Mouse (Mus musculus) midbrain, embryonic 10.5 days (tissue): ENCODE data around the gene Gstt4. TPM values are rescaled to one million over a fixed set of nuclear protein-coding genes. Genes with fewer than 3 reads are reported as not detected.
"Not testable (repeated sequence)": the region's sequence is repeated elsewhere in the genome, so short reads cannot be mapped to it uniquely, and the experiment has no call there.

Source experiments
- DNase-seq: peaks from one replicate; pipeline ENCODE4 v3.0.0-alpha.2; 2017; ENCODE audit warnings: low spot score
- H3K27ac ChIP-seq: fragments of 300-500 bp; sonication (generic); replicated peaks from 2 replicates; pipeline ENCODE4 v1.5.1; 2016; ENCODE audit warnings: mild to moderate bottlenecking
- H3K27me3 ChIP-seq: fragments of 300-500 bp; sonication (generic); 2 replicates; pipeline ENCODE4 v1.6.1; 2016; ENCODE audit warnings: low read depth, mild to moderate bottlenecking; ENCODE audit not compliant: poor library complexity, severe bottlenecking
- H3K36me3 ChIP-seq: fragments of 300-500 bp; sonication (generic); 2 replicates; pipeline ENCODE4 v1.6.1; 2016; ENCODE audit warnings: mild to moderate bottlenecking, moderate library complexity
- H3K4me1 ChIP-seq: fragments of 300-500 bp; sonication (generic); 2 replicates; pipeline ENCODE4 v1.6.1; 2016
- H3K4me3 ChIP-seq: fragments of 300-500 bp; sonication (generic); 2 replicates; pipeline ENCODE4 v1.5.1; 2016; ENCODE audit warnings: mild to moderate bottlenecking, moderate library complexity
- H3K9me3 ChIP-seq: fragments of 300-500 bp; sonication (generic); replicated peaks from 2 replicates; pipeline ENCODE4 v1.6.1; 2016; ENCODE audit warnings: mild to moderate bottlenecking
- WGBS: fragments of 180-500 bp; shearing (Covaris S2); methylation state at CpG from one replicate; pipeline ENCODE4 v1.1.7; 2016; 5-methylcytosine and 5-hydroxymethylcytosine counted together
- polyA plus RNA-seq: library from polyadenylated mRNA; unstranded; fragments of >200 nt; fragmentation: Nextera tagmentation; extraction: Ambion mirVana; gene quantifications from 2 replicates; pipeline ENCODE4 v1.2.1, GENCODE M21; 2016

Gene Gstt4
- polyA plus RNA-seq, 1 experiment from 2014 or later, result not detected

GRCm38 (mm10) chr10:75777885-75778284, 44.5 kb downstream of the Gstt4 start:
- Histone ChIP-seq H3K36me3 (no peaks in the 10 kb centered on the region), H3K27me3 (peaks cover 62% of the 10 kb centered on the region), H3K9me3 (no peaks in the 10 kb centered on the region), H3K4me1 (peaks cover 22% of the 10 kb centered on the region), H3K4me3 (no peak overlapping the region), H3K27ac (no peak overlapping the region)
- WGBS, result 79% methylated on average over 2 of the region's 2 CpGs
- DNase-seq, result no peak

GRCm38 (mm10) chr10:75776562-75776961, 45.8 kb downstream of the Gstt4 start:
- no peak overlapping the region for H3K4me3 ChIP-seq
- H3K4me1 ChIP-seq, result peaks cover 31% of the 10 kb centered on the region
- H3K9me3 ChIP-seq, result no peaks in the 10 kb centered on the region
- no peak for DNase-seq
- 86% methylated on average over 6 of the region's 6 CpGs for WGBS
- peaks cover 49% of the 10 kb centered on the region for H3K27me3 ChIP-seq
- H3K27ac ChIP-seq, result no peak overlapping the region
- no peaks in the 10 kb centered on the region for H3K36me3 ChIP-seq

- Histone ChIP-seq H3K9me3 (no peaks in the 10 kb centered on the region), H3K36me3 (0 out of 2 replicates have a peak, but pooled peaks cover 2% of the 10 kb centered on the region), H3K4me3 (no peak overlapping the region), H3K27ac (no peak overlapping the region), H3K27me3 (peaks cover 29% of the 10 kb centered on the region), H3K4me1 (peaks cover 14% of the 10 kb centered on the region)
- DNase-seq, result no peak
- 92% methylated on average over 9 of the region's 9 CpGs for WGBS
Observed at GRCm38 (mm10) chr10:75774587-75774986, 47.8 kb downstream of the Gstt4 start.

GRCm38 (mm10) chr10:75774102-75774501, 48.2 kb downstream of the Gstt4 start:
- Histone ChIP-seq H3K27ac (no peak overlapping the region), H3K4me1 (peaks cover 12% of the 10 kb centered on the region), H3K36me3 (0 out of 2 replicates have a peak, but pooled peaks cover 2% of the 10 kb centered on the region), H3K9me3 (no peaks in the 10 kb centered on the region), H3K27me3 (peaks cover 25% of the 10 kb centered on the region), H3K4me3 (no peak overlapping the region)
- WGBS, result 91% methylated on average over 5 of the region's 5 CpGs
- DNase-seq, result no peak

GRCm38 (mm10) chr10:75772795-75773664, 49.3 kb downstream of the Gstt4 start, which contains the start of gene Ddt:
TSS of gene Ddt (minus strand) at chr10:75773414.
- H3K27ac ChIP-seq, result peak within 1 kb of the TSS; percentile 81
- under 1% methylated on average over 47 of the region's 47 CpGs for WGBS

GRCm38 (mm10) chr10:75767756-75768155, 54.6 kb downstream of the Gstt4 start:
- not testable (repeated sequence) for H3K4me3 ChIP-seq, H3K9me3 ChIP-seq, H3K27me3 ChIP-seq, H3K36me3 ChIP-seq, DNase-seq, H3K27ac ChIP-seq
- 31% methylated on average over 5 of the region's 5 CpGs for WGBS
- H3K4me1 ChIP-seq, result peaks cover 24% of the 10 kb centered on the region

More at GRCm38 (mm10) chr10:75772795-75773664, 49.3 kb downstream of the Gstt4 start, which contains the start of gene Ddt:
- Histone ChIP-seq H3K27me3 (peaks cover 15% of the 10 kb centered on the region), H3K9me3 (no peaks in the 10 kb centered on the region), H3K4me1 (peaks cover 12% of the 10 kb centered on the region), H3K4me3 (peak within 1 kb of the TSS; percentile 76), H3K36me3 (0 out of 2 replicates have a peak, but pooled peaks cover 2% of the 10 kb centered on the region)
- peak; percentile 93 for DNase-seq

GRCm38 (mm10) chr10:75766856-75767255, 55.5 kb downstream of the Gstt4 start:
- peaks cover 6% of the 10 kb centered on the region; the same call in 1 of the 2 replicates for H3K36me3 ChIP-seq
- peaks cover 21% of the 10 kb centered on the region for H3K4me1 ChIP-seq
- no peak overlapping the region for H3K4me3 ChIP-seq
- WGBS, result 91% methylated on average over 6 of the region's 6 CpGs
- H3K27ac ChIP-seq, result no peak overlapping the region
- H3K27me3 ChIP-seq, result no peaks in the 10 kb centered on the region
- H3K9me3 ChIP-seq, result no peaks in the 10 kb centered on the region
- DNase-seq, result no peak

Other genes starting within 250 kb of the Gstt4 start
- 0.56 and 1.2 TPM in 2 replicates for gene Ggt5, start 233.2 kb downstream of the Gstt4 start, polyA plus RNA-seq
- gene Susd2, start 178.5 kb downstream of the Gstt4 start, polyA plus RNA-seq, result 1.6 and 1.9 TPM in 2 replicates
- gene Cabin1, start 58.2 kb downstream of the Gstt4 start, polyA plus RNA-seq, result 32.6 and 37.8 TPM in 2 replicates
- gene Ddt, start 49.1 kb downstream of the Gstt4 start, polyA plus RNA-seq, result 87.9 and 103 TPM in 2 replicates
- gene Gm20441, start 41.6 kb downstream of the Gstt4 start, polyA plus RNA-seq, result not detected in 2 replicates
- 0.97 and 1.00 TPM in 2 replicates for gene Gstt3, start 41.1 kb downstream of the Gstt4 start, polyA plus RNA-seq
- gene Gstt1, start 24.0 kb downstream of the Gstt4 start, polyA plus RNA-seq, result 3.0 and 4.7 TPM in 2 replicates
- gene Gstt2, start 14.9 kb upstream of the Gstt4 start, polyA plus RNA-seq, result 7.6 and 8.3 TPM in 2 replicates
- gene Mif, start 37.7 kb upstream of the Gstt4 start, polyA plus RNA-seq, result 2,515 and 3,289 TPM in 2 replicates
- gene Derl3, start 70.9 kb upstream of the Gstt4 start, polyA plus RNA-seq, result 1.4 and 1.8 TPM in 2 replicates
- 294 and 296 TPM in 2 replicates for gene Smarcb1, start 99.1 kb upstream of the Gstt4 start, polyA plus RNA-seq
- 6.9 and 7.5 TPM in 2 replicates for gene Chchd10, start 110.6 kb upstream of the Gstt4 start, polyA plus RNA-seq
- gene Mmp11, start 114.0 kb upstream of the Gstt4 start, polyA plus RNA-seq, result 23.7 and 38.2 TPM in 2 replicates
- 0.52 and 0.58 TPM in 2 replicates for gene Gm867, start 118.1 kb upstream of the Gstt4 start, polyA plus RNA-seq
- 0.24 and 0.39 TPM in 2 replicates for gene Vpreb3, start 120.5 kb upstream of the Gstt4 start, polyA plus RNA-seq
- 0.09 and 0.10 TPM in 2 replicates for gene Gm5134, start 132.0 kb upstream of the Gstt4 start, polyA plus RNA-seq
- gene Zfp280b, start 210.1 kb upstream of the Gstt4 start, polyA plus RNA-seq, result 36.8 and 39.0 TPM in 2 replicates